Mouse (Mus musculus) ES-E14 (cell line): ENCODE data around the gene Wfdc13. TPM values are rescaled to one million over a fixed set of nuclear protein-coding genes. Genes with fewer than 3 reads are reported as not detected.
A peak's percentile ranks its signal among the peaks of the same experiment; 100 is the strongest.

Experiments
- DNase-seq: peaks from one replicate; pipeline ENCODE4 v3.0.0-alpha.2; 2013; ENCODE audit warnings: low read depth, low spot score
- H3K27ac ChIP-seq: 2 replicates; pipeline ENCODE4 v1.5.1; 2012; ENCODE audit warnings: low read depth, mild to moderate bottlenecking, low read length, moderate library complexity, mixed read lengths; ENCODE audit not compliant: poor library complexity, insufficient read depth, severe bottlenecking
- H3K36me3 ChIP-seq: 2 replicates; pipeline ENCODE4 v1.6.1; 2012; ENCODE audit warnings: mild to moderate bottlenecking, low read length, moderate library complexity, mixed read lengths; ENCODE audit not compliant: control insufficient read depth, poor library complexity, insufficient read depth, severe bottlenecking
- H3K4me1 ChIP-seq, 2 experiments: fragments of 150-350 bp in 1 of 2; sonication (generic) in 1 of 2; 2 replicates each; pipeline ENCODE4 v1.6.1; 2012; ENCODE audit warnings: low read length in 2 of 2, mild to moderate bottlenecking in 1 of 2, mixed read lengths in 1 of 2; ENCODE audit not compliant: control insufficient read depth in 2 of 2, insufficient read depth in 2 of 2, poor library complexity in 1 of 2
- H3K4me3 ChIP-seq, 2 experiments: fragments of 150-350 bp in 1 of 2; sonication (generic) in 1 of 2; 2 replicates each; pipeline ENCODE4 v1.5.1; 2012; ENCODE audit warnings: low read length in 2 of 2, low read depth in 1 of 2, mild to moderate bottlenecking in 1 of 2, mixed read lengths in 1 of 2; ENCODE audit not compliant: insufficient read depth in 1 of 2, poor library complexity in 1 of 2, severe bottlenecking in 1 of 2
- H3K9ac ChIP-seq: 2 replicates; pipeline ENCODE4 v1.6.1; 2012; ENCODE audit warnings: low read depth, mild to moderate bottlenecking, low read length, mixed read lengths; ENCODE audit not compliant: poor library complexity, insufficient read depth, severe bottlenecking
- H3K9me3 ChIP-seq: fragments of 150-350 bp; sonication (generic); 2 replicates; pipeline ENCODE4 v1.6.1; 2012; ENCODE audit warnings: low read depth, mild to moderate bottlenecking, low read length; ENCODE audit not compliant: control insufficient read depth, insufficient read depth
- CHD2 ChIP-seq: IDR thresholded peaks from 2 replicates; pipeline ENCODE4 v1.6.1; 2014; ENCODE audit warnings: mild to moderate bottlenecking, low read depth, low read length, inconsistent platforms
- HCFC1 ChIP-seq: IDR thresholded peaks from 2 replicates; pipeline ENCODE4 v1.6.1; 2012; ENCODE audit warnings: low read length, inconsistent platforms, borderline replicate concordance; ENCODE audit not compliant: insufficient read depth
- MAFK ChIP-seq: IDR thresholded peaks from 2 replicates; pipeline ENCODE4 v1.6.1; 2014; ENCODE audit warnings: mild to moderate bottlenecking, low read depth, low read length, inconsistent platforms; ENCODE audit not compliant: insufficient read depth
- ZC3H11A ChIP-seq: IDR thresholded peaks from 2 replicates; pipeline ENCODE4 v1.6.1; 2012; ENCODE audit warnings: low read depth, mild to moderate bottlenecking, inconsistent platforms, low read length, borderline replicate concordance
- ZNF384 ChIP-seq: IDR thresholded peaks from 2 replicates; pipeline ENCODE4 v1.6.1; 2012; ENCODE audit warnings: low read depth, low read length, inconsistent platforms
- in situ Hi-C, 2 experiments: fragments of 600-800 bp; cut with MboI; formaldehyde crosslinking; loops; one replicate each; pipeline ENCODE4 v1.15.1; 2025; ENCODE audit warnings: low sequenced_read_pairs in 2 of 2, inconsistent platforms in 1 of 2; ENCODE audit not compliant: unreplicated experiment in 2 of 2
- total RNA-seq: library from RNA; depleted of rRNA; stranded (reverse); fragments of 300-350 nt; gene quantifications from 2 replicates; pipeline ENCODE4 v1.2.3, GENCODE M21; 2012

Wfdc13 gene
- total RNA-seq, 1 experiment: not detected

DNA sequence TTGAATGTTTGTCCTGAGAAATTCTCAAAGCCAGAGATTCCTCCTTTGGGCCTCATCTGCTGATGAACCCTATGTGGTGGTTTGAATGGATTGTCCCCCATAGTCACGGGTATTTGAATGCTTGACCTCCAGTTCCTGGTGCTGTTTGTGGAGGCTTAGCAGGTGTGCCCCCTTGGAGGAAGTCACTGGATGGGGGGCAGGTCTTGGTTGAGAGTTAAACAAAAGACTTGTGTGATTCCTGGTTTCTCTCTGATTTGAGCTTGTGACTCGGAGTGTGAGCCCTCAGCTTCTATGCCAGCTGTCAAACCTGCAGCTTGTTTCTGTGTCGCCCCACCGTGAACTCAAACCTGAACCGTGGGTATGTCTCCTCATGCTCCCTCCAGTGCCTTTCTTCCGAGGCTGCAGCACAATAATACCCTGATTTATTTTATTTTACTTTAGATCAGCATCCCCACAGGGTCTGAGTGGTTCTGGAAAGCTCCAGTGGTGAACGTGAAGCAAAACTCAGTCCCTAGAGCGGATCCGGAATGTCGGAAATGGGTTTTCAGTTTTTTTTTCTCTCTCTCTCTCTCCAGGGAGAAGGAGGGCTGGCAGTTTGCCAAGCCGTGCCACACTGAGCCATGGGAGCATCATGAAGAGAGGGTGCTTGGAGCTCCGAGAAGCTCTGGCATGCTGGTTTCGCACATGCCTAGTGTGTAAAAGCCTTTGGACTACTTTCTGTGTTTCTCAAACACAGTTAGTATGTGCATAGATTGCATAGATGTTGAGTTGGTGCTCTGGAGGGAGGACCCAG lies 42.8 kb upstream of the Wfdc13 start:
- no peak for DNase-seq
- H3K4me3 ChIP-seq: no peak overlapping the region
- H3K9ac ChIP-seq: no peak overlapping the region
- no peaks in the 10 kb centered on the region for H3K4me1 ChIP-seq
- H3K27ac ChIP-seq: no peak overlapping the region
- H3K36me3 ChIP-seq: no peaks in the 10 kb centered on the region
- TF ChIP-seq MAFK (no peak), CHD2 (no peak), HCFC1 (no peak), ZNF384 (no peak), ZC3H11A (no peak)
- in situ Hi-C loops: no loop called here
- H3K9me3 ChIP-seq: no peaks in the 10 kb centered on the region

DNA sequence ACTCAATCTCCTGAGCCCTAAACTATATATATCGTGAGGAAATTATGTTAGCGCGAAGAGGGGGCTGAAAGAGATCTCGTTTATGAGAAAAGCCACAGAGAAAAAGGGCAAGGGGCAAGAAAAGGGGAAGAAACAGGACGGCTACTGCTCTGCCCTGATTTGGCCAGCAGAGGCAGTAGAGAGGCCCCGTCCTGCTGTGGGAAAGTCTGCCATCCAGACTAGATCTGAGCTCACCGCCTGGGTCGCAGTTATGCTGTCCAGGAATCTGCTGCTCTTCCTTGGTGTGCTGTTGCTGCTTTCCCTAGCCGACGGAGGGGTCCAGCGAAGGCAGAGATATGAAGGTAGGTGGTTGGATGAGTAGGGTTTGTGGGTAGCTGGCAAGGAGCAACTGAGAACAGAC lies 29.0 kb upstream of the Wfdc13 start, which contains the start of gene Wfdc10:
TSS of gene Wfdc10 (plus strand) at position 189 of the 400 bp plus-strand sequence.
- Histone ChIP-seq H3K4me1 (no peaks in the 10 kb centered on the region), H3K9me3 (no peaks in the 10 kb centered on the region), H3K27ac (no peak within 1 kb of the TSS), H3K4me3 (peak within 1 kb of the TSS in 1 of 2 experiments; percentile 48; a peak in 2 of 4 replicates), H3K9ac (no peak within 1 kb of the TSS), H3K36me3 (no peaks in the 10 kb centered on the region)
- no peak for TF ChIP-seq CHD2
- no peak for TF ChIP-seq ZC3H11A
- no peak for TF ChIP-seq ZNF384
- no peak for TF ChIP-seq HCFC1
- no peak for TF ChIP-seq MAFK
- peak; percentile 48 for DNase-seq
- in situ Hi-C loops: no loop called here

DNA sequence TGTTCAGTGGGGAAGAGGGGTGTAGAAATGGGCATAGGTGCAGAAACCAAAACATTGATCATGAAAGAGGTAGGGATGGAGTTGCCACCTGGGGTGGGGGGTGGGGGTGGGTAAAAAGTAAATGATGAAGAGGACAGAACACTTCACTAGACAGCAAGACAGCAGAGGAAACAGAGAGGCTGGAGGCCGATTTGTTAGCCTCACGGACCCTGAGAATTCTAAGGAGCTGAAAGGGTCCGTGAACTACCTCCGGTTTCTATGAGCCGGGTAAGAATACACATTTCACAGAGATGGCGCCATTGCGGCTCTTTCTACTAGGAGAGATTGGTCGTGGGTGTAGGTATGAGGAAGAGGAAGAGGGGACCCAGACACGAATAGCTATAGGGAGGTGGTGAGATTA lies 28.4 kb upstream of the Wfdc13 start, which contains the start of gene Wfdc9:
TSS of gene Wfdc9 (minus strand) at position 101 of the 400 bp plus-strand sequence.
- no peaks in the 10 kb centered on the region for H3K9me3 ChIP-seq
- DNase-seq: no peak
- no peak within 1 kb of the TSS for H3K27ac ChIP-seq
- in situ Hi-C loops: no loop called here
- no peak for TF ChIP-seq HCFC1
- no peak for TF ChIP-seq ZC3H11A
- no peak for TF ChIP-seq MAFK
- TF ChIP-seq ZNF384: no peak
- TF ChIP-seq CHD2: no peak
- H3K36me3 ChIP-seq: no peaks in the 10 kb centered on the region
- peak within 1 kb of the TSS in 1 of 2 experiments; percentile 48; a peak in 2 of 4 replicates for H3K4me3 ChIP-seq
- H3K4me1 ChIP-seq: no peaks in the 10 kb centered on the region
- no peak within 1 kb of the TSS for H3K9ac ChIP-seq

DNA sequence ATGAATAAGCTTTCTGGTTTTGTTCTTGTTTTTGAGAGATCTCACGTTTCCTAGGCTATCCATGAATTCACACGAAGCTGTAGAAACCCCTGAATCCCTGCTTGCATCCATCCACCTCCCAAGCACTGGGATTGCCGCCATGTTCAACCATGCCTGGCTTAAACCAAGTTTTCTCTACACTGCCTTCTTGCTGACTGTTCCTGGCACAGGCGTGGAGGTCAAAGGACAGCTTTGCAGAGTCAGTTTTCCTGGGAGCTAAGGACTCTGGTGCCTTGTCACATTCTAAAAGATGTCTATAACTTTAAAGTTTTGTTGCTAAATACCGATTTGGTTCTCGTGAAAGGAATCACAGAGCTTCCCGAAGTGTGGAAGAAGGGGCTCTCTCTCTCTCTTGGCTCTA lies 20.1 kb upstream of the Wfdc13 start:
- in situ Hi-C loops: no loop called here
- TF ChIP-seq CHD2 (no peak), ZNF384 (no peak), HCFC1 (no peak), ZC3H11A (no peak), MAFK (no peak)

More for the DNA sequence above, 20.1 kb upstream of the Wfdc13 start:
- Histone ChIP-seq H3K36me3 (no peaks in the 10 kb centered on the region), H3K9ac (no peak overlapping the region), H3K9me3 (no peaks in the 10 kb centered on the region), H3K27ac (no peak overlapping the region), H3K4me1 (no peaks in the 10 kb centered on the region), H3K4me3 (no peak overlapping the region)
- no peak for DNase-seq
